Mouse (Mus musculus) C2C12 (cell line): ENCODE measurements around the gene Lrp2bp.

Source experiments
- CEBPB ChIP-seq: IDR thresholded peaks from one replicate; pipeline ENCODE4 v1.6.1; 2011; ENCODE audit warnings: low read depth, mild to moderate bottlenecking, control low read depth, moderate library complexity
- CTCF ChIP-seq: IDR thresholded peaks from one replicate; pipeline ENCODE4 v1.5.1; 2011; ENCODE audit not compliant: control insufficient read depth, insufficient read depth, insufficient read length
- MAX ChIP-seq: IDR thresholded peaks from one replicate; pipeline ENCODE4 v1.6.1; 2011; ENCODE audit warnings: mild to moderate bottlenecking, control low read depth
- MYOD1 ChIP-seq: IDR thresholded peaks from one replicate; pipeline ENCODE4 v1.6.1; 2011; ENCODE audit warnings: low read depth; ENCODE audit not compliant: control insufficient read depth, insufficient read length
- USF1 ChIP-seq: IDR thresholded peaks from one replicate; pipeline ENCODE4 v1.6.1; 2011; ENCODE audit warnings: low read depth, mild to moderate bottlenecking, control low read depth, moderate library complexity

DNA sequence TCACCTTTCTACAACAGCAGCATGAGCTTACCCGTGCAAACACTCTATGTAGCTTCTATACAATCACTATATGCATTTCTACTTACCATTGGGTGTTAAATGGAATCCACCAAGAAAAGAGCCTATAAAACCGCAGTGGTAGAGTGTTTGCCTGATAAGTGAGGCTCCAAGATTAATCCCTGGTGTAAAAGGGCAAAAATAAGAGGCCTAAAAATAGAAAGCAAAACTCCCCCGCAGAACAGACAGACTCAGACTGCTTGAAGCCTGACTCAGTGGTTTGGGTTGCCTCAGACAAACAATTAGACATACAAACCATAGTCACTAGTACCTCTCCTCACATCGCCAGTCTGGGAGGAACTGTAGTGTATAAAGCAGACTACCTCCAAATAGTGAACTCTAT is 6.5 kb downstream of the Lrp2bp start, which contains the start of gene Ankrd37:
- TF ChIP-seq CTCF (no peak), MAX (no peak), USF1 (no peak), MYOD1 (no peak), CEBPB (no peak)
